Mouse (Mus musculus): Measurements from ENCODE around the gene Dok7. TPM values are rescaled to one million over a fixed set of nuclear protein-coding genes. Genes with fewer than 3 reads are reported as not detected.

The Dok7 gene
- polyA plus RNA-seq, 1 experiment from 2014 or later, result 0.06 TPM

GRCm38 (mm10) chr5:35033619-35034018, 22.9 kb upstream of the Dok7 start:
- Histone ChIP-seq H3K4me1 (ENCODE audit: insufficient read depth) (peaks cover 19% of the 10 kb centered on the region), H3K9ac (replicated peaks) (no peak overlapping the region), H3K36me3 (replicated peaks; ENCODE audit: insufficient read depth, low read length) (peaks cover 5% of the 10 kb centered on the region; the same call in 1 of the 2 replicates), H3K27me3 (ENCODE audit: insufficient read depth, low read length) (no peaks in the 10 kb centered on the region), H3K4me3 (ENCODE audit: low read depth, low read length) (no peak overlapping the region), H3K4me2 (ENCODE audit: low read depth, low read length) (no peak overlapping the region), H3K27ac (ENCODE audit: low read depth) (no peak overlapping the region), H3K9me3 (ENCODE audit: low read length) (no peaks in the 10 kb centered on the region)
- no peak for ATAC-seq
- WGBS (ENCODE audit: insufficient replicate concordance), result 94% methylated on average over 1 of the region's 1 CpGs
- no peak for TF ChIP-seq EP300 (IDR thresholded peaks at IDR 0.05; ENCODE audit: low read depth)
- no peak for TF ChIP-seq CTCF (IDR thresholded peaks at IDR 0.05; ENCODE audit: low read depth)
- no peak for DNase-seq

GRCm38 (mm10) chr5:35035141-35035540, 21.4 kb upstream of the Dok7 start:
- Histone ChIP-seq H3K27ac (ENCODE audit: low read depth) (peak overlapping the region; percentile 66), H3K36me3 (replicated peaks; ENCODE audit: insufficient read depth, low read length) (0 out of 2 replicates have a peak, but pooled peaks cover 5% of the 10 kb centered on the region), H3K4me2 (ENCODE audit: low read depth, low read length) (no peak overlapping the region), H3K9me3 (ENCODE audit: low read length) (no peaks in the 10 kb centered on the region), H3K9ac (replicated peaks) (no peak overlapping the region), H3K4me3 (ENCODE audit: low read depth, low read length) (no peak overlapping the region), H3K4me1 (ENCODE audit: insufficient read depth) (peaks cover 14% of the 10 kb centered on the region), H3K27me3 (ENCODE audit: insufficient read depth, low read length) (no peaks in the 10 kb centered on the region)
- no peak for DNase-seq
- TF ChIP-seq CTCF (IDR thresholded peaks at IDR 0.05; ENCODE audit: low read depth) (no peak), EP300 (IDR thresholded peaks at IDR 0.05; ENCODE audit: low read depth) (no peak)
- WGBS (ENCODE audit: insufficient replicate concordance), result 43% methylated on average over 5 of the region's 5 CpGs
- ATAC-seq, result peak; percentile 6; the same call in 1 of the 2 replicates

GRCm38 (mm10) chr5:35035795-35036194, 20.8 kb upstream of the Dok7 start:
- H3K4me1 ChIP-seq (ENCODE audit: insufficient read depth), result peaks cover 20% of the 10 kb centered on the region
- H3K4me2 ChIP-seq (ENCODE audit: low read depth, low read length), result no peak overlapping the region

GRCm38 (mm10) chr5:35037438-35037837, 19.1 kb upstream of the Dok7 start:
- no peak for ATAC-seq

More at GRCm38 (mm10) chr5:35035795-35036194, 20.8 kb upstream of the Dok7 start:
- no peak overlapping the region for H3K9ac ChIP-seq (replicated peaks)
- no peaks in the 10 kb centered on the region for H3K27me3 ChIP-seq (ENCODE audit: insufficient read depth, low read length)
- H3K27ac ChIP-seq (ENCODE audit: low read depth), result peak overlapping the region; percentile 66; the same call in 1 of the 2 replicates
- DNase-seq (peak; percentile 57), ATAC-seq (peak; percentile 83)
- TF ChIP-seq CTCF (IDR thresholded peaks at IDR 0.05; ENCODE audit: low read depth) (0 out of 2 replicates have a peak, but pooled peaks have one; percentile 4), EP300 (IDR thresholded peaks at IDR 0.05; ENCODE audit: low read depth) (peak; percentile 70)
- 29% methylated on average over 4 of the region's 4 CpGs for WGBS (ENCODE audit: insufficient replicate concordance)
- H3K36me3 ChIP-seq (replicated peaks; ENCODE audit: insufficient read depth, low read length), result 0 out of 2 replicates have a peak, but pooled peaks cover 5% of the 10 kb centered on the region
- no peaks in the 10 kb centered on the region for H3K9me3 ChIP-seq (ENCODE audit: low read length)
- H3K4me3 ChIP-seq (ENCODE audit: low read depth, low read length), result no peak overlapping the region

GRCm38 (mm10) chr5:35041268-35041829, 15.2 kb upstream of the Dok7 start, which contains the start of gene Hgfac:
Gene Hgfac, plus strand, starts transcription at chr5:35041509.
- WGBS (ENCODE audit: insufficient replicate concordance), result 33% methylated on average over 6 of the region's 6 CpGs
- Histone ChIP-seq H3K27me3 (ENCODE audit: insufficient read depth, low read length) (no peaks in the 10 kb centered on the region), H3K27ac (ENCODE audit: low read depth) (peak within 1 kb of the TSS; percentile 92), H3K36me3 (replicated peaks; ENCODE audit: insufficient read depth, low read length) (no peaks in the 10 kb centered on the region; the same call in 1 of the 2 replicates), H3K9me3 (ENCODE audit: low read length) (no peaks in the 10 kb centered on the region), H3K4me2 (ENCODE audit: low read depth, low read length) (peak within 1 kb of the TSS; percentile 69), H3K4me3 (ENCODE audit: low read depth, low read length) (peak within 1 kb of the TSS; percentile 35), H3K4me1 (ENCODE audit: insufficient read depth) (peaks cover 15% of the 10 kb centered on the region; the same call in 1 of the 2 replicates), H3K9ac (replicated peaks) (peak within 1 kb of the TSS; percentile 59)
- DNase-seq, result peak; percentile 81
- ATAC-seq, result peak; percentile 91
- TF ChIP-seq EP300 (IDR thresholded peaks at IDR 0.05; ENCODE audit: low read depth), result no peak
- TF ChIP-seq CTCF (IDR thresholded peaks at IDR 0.05; ENCODE audit: low read depth), result no peak

More at GRCm38 (mm10) chr5:35037438-35037837, 19.1 kb upstream of the Dok7 start:
- H3K27me3 ChIP-seq (ENCODE audit: insufficient read depth, low read length), result no peaks in the 10 kb centered on the region
- no peak overlapping the region for H3K27ac ChIP-seq (ENCODE audit: low read depth)
- H3K4me2 ChIP-seq (ENCODE audit: low read depth, low read length), result no peak overlapping the region
- no peak for DNase-seq
- no peaks in the 10 kb centered on the region for H3K36me3 ChIP-seq (replicated peaks; ENCODE audit: insufficient read depth, low read length)
- H3K9me3 ChIP-seq (ENCODE audit: low read length), result no peaks in the 10 kb centered on the region
- H3K4me3 ChIP-seq (ENCODE audit: low read depth, low read length), result no peak overlapping the region
- H3K9ac ChIP-seq (replicated peaks), result no peak overlapping the region
- peaks cover 24% of the 10 kb centered on the region for H3K4me1 ChIP-seq (ENCODE audit: insufficient read depth)
- TF ChIP-seq CTCF (IDR thresholded peaks at IDR 0.05; ENCODE audit: low read depth) (no peak), EP300 (IDR thresholded peaks at IDR 0.05; ENCODE audit: low read depth) (no peak)

GRCm38 (mm10) chr5:35042431-35043109, 14.0 kb upstream of the Dok7 start:
- DNase-seq (peak; percentile 52), ATAC-seq (peak; percentile 10; the same call in 1 of the 2 replicates)
- H3K27me3 ChIP-seq (ENCODE audit: insufficient read depth, low read length), result no peaks in the 10 kb centered on the region
- WGBS (ENCODE audit: insufficient replicate concordance), result 23% methylated on average over 10 of the region's 10 CpGs
- peak overlapping the region; percentile 59 for H3K9ac ChIP-seq (replicated peaks)
- H3K4me3 ChIP-seq (ENCODE audit: low read depth, low read length), result peak overlapping the region; percentile 35
- H3K4me2 ChIP-seq (ENCODE audit: low read depth, low read length), result peak overlapping the region; percentile 69
- no peak for TF ChIP-seq CTCF (IDR thresholded peaks at IDR 0.05; ENCODE audit: low read depth)
- TF ChIP-seq EP300 (IDR thresholded peaks at IDR 0.05; ENCODE audit: low read depth), result no peak
- H3K9me3 ChIP-seq (ENCODE audit: low read length), result no peaks in the 10 kb centered on the region
- peaks cover 20% of the 10 kb centered on the region for H3K4me1 ChIP-seq (ENCODE audit: insufficient read depth)
- peak overlapping the region; percentile 92 for H3K27ac ChIP-seq (ENCODE audit: low read depth)
- H3K36me3 ChIP-seq (replicated peaks; ENCODE audit: insufficient read depth, low read length), result peaks cover 5% of the 10 kb centered on the region; the same call in 1 of the 2 replicates

All from liver, postnatal 0 days (tissue).